Mouse (Mus musculus): ENCODE results near the gene Mks1.

GRCm38 (mm10) chr11:87841436-87841835 lies 11.6 kb upstream of the Mks1 start:
- TF ChIP-seq POLR2A (IDR thresholded peaks at IDR 0.05; ENCODE audit: borderline replicate concordance, low read depth, low read length) (no peak), CTCF (IDR thresholded peaks at IDR 0.05; ENCODE audit: low read depth, low read length) (no peak)

Data from bone marrow macrophage, adult 2 months (primary cell).